Mouse (Mus musculus) small intestine, adult 2 months (tissue): ENCODE data around the gene Zbtb3.

Experiments used
- CTCF ChIP-seq: fragments of 200-500 bp; IDR thresholded peaks from 2 replicates; pipeline ENCODE4 v1.5.1; 2012; ENCODE audit warnings: low read depth, mild to moderate bottlenecking, control low read depth, inconsistent platforms, low read length, moderate library complexity, mixed read lengths; ENCODE audit not compliant: insufficient replicate concordance, insufficient read length; ENCODE audit errors: extremely low read depth
- POLR2A ChIP-seq: fragments of 200-500 bp; IDR thresholded peaks from 2 replicates; pipeline ENCODE4 v1.6.1; 2012; ENCODE audit warnings: low read depth, mild to moderate bottlenecking, control low read depth, inconsistent platforms, low read length, moderate library complexity

GRCm38 (mm10) chr19:8830664-8831063 is 28.3 kb downstream of the Zbtb3 start:
- no peak for TF ChIP-seq CTCF
- no peak for TF ChIP-seq POLR2A
